Mouse (Mus musculus) stomach, postnatal 0 days (tissue): ENCODE data around the gene Plxdc2.

Source experiments
- CTCF ChIP-seq: IDR thresholded peaks from 2 replicates; pipeline ENCODE4 v1.5.1; 2016; ENCODE audit warnings: antibody characterized with exemption, low read depth, mild to moderate bottlenecking, moderate library complexity
- EP300 ChIP-seq: optimal IDR thresholded peaks from 2 replicates; pipeline ENCODE3; 2016; ENCODE audit warnings: antibody characterized with exemption

DNA sequence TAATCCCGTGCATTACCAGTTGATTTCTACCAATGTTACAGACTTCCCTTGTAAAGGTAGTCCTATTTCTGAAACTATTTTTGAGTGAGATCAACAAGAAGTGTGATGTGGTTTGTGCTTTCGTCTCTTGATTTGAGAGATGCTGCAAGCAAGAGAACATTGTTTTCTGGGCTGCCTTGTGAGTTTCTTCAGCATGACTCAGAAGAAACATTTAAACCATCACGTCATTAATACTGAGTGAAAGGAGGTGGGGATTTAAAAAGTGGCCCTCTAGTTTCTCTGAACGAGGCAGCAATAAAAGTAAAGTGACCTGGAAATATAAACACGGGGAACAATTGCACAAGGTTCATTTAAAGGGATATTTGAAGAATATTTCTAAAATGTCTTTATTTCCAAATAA lies 341.1 kb downstream of the Plxdc2 start:
- TF ChIP-seq CTCF = no peak
- no peak for TF ChIP-seq EP300
